Mouse (Mus musculus) frontal cortex, postnatal 25 days (tissue): ENCODE measurements around the gene Apoc1.

Source experiments
- DNase-seq, 2 experiments: peaks; one replicate each; pipeline ENCODE4 v3.0.0; 2022; ENCODE audit warnings: low spot score in 2 of 2

Gene Apoc1

DNA sequence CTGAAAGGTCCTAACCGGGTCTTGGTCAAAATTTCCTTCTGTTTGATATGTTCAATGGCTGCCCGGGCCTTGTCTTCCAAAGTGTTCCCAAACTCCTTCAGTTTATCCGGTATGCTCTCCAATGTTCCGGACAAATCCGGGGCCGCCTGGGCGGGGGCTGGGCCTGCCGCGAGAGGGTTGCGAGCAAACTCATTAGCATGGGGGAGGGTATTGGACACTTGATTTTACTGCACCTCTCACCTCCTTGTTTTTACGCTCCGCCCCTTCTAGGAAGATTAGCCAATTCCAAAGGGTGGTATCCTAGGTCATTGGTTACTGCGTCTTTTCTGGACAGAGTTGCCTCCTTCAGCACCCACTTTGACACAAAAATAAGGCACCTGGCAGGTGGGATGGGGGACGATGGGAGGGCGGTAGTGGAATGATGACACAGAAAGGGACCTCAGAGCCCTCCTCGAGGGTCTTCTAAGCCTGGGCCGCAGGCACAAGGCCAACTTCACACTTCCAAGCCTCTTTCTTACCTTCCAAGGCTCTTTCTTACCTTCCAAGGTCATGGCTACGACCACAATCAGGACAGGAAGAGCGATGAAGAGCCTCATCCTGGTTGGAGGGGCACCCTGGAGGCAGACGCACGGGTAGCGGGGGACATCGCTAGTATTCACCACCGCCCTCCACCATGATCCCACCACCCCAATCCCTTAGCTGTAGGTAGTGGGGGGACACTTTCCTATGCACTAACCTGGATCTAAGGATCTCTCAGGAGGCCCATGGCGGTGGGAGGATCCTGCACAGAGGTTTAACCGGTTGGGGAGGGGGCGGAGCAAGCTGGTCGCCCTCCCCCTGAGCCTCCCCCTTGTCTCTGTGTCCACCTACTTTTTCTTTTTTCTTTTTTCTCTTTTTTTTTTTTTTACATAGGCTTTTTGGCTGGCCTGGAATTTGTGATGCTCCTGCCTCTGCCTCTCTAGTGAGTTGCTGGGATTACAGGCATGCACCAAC is at the start of gene Apoc1:
Gene Apoc1, minus strand, starts transcription at position 788 of the 993 bp plus-strand sequence.
- DNase-seq = no peak

DNA sequence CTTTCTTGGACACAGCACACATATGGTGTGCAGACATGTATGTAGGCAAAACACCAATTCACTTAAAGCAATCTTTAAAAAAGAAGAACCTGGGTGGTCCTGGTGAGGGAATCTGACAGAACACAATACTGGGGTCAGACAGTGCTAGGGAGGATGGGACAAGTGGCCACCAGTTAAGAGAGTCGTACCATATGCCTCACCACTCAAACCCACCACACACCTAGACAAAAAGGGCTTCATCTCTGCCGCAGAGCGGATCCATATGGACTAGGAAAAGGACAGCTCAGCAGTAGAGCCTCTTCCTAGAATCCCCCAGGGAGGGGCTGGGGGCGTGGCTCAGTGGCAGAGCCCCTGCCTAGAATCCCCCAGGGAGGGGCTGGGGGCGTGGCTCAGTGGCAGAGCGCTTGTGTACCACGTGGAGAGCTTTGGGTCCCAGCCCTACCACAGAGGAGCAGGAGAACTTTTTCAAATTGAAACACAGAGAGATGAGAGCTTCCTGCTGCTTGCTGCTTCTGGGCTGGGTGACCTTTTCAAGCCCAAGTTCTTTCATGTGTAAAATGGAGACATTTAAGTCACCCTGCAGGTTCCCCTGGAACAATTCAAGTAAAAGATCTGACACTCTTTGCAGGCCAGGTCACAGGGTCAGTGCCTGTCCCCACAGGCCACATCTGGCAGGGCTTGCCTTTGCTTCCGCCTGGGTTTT is 49.0 kb upstream of the Apoc1 start:
- no peak for DNase-seq

DNA sequence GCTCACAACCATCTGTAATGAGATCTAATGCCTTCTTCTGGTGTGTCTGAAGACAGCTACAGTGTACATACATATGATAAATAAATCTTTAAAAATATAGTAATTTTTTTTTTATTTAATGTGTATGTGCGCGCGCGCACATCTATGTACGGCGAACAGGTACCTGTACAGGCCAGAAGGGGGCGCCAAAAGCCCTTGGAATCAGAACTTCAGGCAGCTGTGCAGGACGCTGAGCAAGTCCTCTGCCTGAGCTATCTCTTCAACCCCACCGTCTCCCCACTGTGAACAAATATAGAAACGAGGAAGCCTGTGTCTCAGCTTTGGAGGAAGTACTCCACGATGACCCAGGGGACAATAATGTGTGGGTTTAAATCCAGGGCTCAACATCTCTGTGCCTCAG is 47.8 kb upstream of the Apoc1 start:
- DNase-seq = no peak

DNA sequence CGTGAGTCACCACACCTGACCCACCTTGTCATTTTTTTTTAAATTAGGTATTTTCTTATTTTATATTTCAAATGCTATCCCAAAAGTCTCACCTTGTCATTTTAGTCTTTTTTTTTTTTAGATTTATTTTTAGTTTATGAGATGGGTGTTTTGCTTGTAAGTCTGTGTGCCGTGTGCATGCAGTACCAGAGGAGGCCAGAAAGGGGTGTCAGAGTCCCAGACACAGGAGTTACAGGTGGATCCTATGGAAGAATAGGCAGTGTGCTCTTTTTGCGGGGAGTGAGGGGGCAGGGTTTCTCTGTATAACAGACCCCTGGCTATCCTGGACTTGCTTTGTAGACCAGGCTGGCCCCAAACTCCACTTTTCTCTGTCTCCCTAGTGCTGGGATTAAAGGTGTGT is 46.3 kb upstream of the Apoc1 start:
- DNase-seq = no peak

DNA sequence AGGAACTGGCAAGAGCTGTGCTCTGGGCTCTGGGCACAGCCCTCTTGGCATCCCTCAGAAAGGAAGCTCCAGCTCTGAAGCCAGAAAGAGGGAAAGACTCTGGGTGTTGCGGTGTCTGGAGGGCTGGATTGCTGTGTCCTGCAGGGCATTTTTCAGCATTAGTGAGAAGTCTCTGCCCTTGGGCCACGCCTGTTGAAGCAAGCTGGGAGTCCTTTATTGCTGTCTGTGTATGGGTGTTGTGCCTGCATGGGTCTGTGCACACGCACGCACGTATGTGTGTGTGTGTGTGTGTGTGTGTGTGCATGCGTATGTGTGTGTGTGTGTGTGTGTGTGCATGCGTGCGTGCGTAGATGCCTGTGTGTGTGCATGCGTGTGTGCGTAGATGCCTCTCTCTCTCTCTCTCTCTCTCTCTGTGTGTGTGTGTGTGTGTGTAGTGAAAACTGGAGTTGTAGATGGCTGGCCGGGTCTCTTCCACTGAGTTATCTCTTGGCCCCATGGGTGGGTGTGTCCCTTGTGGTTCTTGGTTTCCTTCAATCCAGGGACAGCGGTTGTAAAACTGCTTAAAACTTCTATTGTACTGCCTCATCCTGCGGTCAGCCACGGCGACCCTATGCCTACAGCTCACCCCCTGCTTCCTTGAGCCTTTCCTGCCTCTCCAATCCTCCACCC is 44.1 kb upstream of the Apoc1 start:
- no peak for DNase-seq

DNA sequence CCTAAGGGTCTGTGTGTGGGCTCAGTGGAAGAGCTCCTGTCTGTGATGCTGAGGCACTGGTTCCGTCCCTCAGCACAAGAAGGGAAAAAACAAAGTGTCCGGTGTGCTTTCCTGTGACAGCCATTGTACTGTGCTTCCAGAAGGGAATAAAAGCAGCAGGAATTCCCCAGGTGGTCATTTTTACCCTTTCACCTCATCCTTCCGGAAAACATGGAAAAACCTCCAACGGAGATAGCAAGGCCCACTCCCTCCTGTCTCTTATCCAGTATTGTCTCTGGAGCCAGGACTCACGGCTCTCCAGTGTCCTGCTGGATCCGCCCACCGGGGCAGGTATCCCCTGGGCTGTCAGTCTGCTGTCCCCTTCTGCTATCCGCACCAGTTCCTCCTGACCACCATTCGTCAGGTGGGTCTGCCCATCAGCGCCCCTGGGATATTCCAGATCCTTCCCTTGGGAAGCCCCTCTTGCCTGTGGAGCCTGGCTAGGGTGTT is 41.8 kb upstream of the Apoc1 start:
- no peak for DNase-seq

DNA sequence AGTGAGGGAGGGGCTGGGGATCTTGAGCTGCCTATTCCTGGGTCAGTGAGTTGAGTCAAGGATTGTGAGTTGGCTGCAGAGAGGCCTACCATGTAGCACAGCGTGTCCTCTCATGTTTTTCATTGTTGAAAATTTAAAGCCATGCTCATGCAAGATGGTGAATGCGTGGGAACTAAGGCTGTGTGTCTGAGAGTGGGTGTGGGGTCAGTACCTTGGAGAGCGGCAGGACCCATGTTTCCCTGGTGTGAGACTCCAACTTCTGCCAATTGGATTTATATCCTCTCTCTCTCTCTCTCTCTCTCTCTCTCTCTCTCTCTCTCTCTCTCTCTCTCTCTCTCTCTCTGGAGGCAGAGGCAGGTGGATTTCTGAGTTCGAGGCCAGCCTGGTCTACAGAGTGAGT is 34.1 kb upstream of the Apoc1 start:
- no peak for DNase-seq

DNA sequence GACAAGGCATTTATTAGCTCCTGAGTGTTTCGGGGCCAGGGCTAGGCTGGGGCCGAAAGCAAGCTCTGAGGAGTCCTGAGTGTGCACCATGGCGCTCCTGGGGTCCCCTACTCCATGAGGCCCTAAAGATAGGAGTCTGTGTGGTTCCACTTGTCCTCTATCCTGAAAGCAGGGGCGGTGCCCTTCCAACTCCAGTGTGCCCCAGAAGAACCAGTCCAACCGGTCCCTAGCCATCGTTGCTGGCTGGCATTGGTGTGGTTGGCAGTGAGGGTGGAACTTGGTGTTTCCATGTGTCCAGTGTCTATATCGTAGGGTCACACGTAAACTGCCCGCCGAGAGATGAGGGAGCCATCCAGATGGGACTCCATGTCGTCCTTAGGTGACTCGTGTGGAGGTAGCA is 31.7 kb upstream of the Apoc1 start:
- no peak for DNase-seq

DNA sequence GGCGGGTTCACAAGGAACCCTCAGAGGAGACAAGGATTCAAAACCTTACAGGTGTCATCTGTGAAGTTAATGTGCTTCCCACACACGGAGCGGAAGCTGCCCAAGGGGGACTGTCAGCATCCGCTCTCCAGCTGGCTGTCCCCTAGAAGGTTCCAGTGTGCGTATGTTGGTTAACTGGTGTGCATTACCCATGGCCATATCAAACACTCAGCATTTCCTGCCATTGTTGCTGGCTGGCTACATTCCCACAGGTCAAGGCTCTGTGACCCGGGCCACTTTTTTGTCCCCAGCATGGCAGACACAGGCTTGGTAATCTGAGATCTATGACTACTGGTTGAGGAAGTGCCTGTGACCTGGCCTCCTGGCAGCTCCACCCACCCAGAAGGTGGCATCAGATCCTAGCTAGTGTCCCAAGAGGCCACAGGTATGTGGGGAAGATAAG is 30.3 kb upstream of the Apoc1 start:
- no peak for DNase-seq

DNA sequence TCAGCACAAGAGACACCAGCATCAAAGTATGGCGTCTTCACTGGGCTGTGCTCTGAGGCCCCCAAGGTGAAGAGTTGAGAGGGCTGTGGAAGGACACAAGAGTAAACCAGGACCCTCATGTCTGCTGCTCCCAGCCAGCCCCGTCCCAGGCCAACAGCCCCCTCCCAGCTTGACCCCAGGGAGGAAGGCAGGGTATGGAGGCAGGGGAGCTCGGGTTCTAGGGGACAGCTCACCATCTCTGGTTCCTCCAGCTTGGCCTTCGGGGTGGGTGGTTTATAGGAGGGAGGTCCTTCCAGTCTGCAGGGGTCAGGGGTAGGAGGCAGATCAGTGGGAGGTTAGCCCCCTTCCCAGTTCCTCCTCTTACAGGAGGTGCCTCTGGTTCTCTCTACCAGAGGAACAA is 26.7 kb upstream of the Apoc1 start:
- DNase-seq = no peak

DNA sequence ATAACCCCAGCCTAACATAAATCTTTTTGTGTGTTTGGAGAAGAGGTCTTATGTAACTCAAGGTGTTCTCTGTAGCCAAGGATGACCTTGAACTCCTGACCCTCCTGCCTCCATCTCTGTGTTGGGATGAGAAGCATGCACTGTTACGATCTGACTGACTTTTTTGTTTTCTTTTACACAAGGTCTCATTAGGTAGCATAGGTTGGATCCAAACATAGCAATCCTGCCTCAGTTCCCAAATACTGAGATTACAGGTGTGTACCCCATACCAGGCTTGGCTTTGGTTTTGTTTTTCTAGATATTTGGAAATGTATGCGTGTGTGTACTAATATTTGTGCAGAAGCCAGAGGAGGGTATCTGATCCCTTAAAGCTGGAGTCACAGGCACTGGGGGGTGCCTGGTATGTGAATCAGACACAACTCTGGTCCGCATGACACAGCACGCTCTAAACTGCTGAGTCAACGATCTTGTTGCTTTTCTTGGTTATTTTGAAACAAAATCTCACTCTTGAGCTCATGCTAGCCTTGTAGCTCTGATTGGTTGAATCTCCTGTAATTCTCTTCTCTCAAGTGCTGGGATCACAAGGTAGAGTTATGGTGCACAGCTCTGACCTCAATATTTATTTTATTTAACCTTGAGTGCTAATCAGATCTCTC is 26.0 kb upstream of the Apoc1 start:
- DNase-seq = no peak

DNA sequence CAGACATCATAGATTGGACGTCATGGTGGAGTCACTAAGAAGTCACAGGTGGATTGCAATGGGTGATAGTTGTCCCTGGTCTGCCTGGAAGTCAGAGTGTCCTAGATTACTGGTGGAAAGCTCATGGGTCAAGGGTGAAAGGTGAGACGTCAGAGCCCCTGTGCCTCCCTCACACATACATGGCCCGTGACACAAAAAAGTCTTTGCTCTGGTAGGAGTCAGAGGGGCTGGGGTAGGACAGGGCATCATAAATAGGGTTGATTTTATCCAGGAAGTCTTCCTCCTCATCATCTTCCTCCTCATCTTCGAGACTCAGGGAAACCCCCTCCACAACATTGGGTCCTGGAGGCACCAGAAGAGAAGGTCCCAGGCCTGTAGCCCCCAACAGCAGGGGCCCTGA is 24.9 kb upstream of the Apoc1 start:
- no peak for DNase-seq

DNA sequence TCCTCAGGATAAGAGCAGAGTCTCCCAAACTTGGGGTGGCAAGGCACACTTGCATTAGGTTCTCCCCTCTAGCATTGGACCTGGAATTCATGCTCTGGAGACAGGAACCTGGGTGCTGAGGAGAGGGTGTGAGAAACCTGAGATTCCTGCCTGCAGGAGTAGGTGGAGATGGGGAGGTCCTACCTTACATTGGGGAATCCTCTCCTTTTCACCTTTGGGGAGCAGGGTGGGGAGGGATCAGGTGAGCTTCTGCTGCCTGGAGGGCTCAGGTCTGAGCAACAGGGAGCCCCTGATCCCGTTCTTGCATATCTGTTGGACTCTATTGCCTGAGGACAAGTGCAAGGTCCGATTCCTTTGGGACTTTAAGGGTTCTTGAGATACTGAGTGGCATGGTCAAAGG is 24.4 kb upstream of the Apoc1 start:
- no peak for DNase-seq

DNA sequence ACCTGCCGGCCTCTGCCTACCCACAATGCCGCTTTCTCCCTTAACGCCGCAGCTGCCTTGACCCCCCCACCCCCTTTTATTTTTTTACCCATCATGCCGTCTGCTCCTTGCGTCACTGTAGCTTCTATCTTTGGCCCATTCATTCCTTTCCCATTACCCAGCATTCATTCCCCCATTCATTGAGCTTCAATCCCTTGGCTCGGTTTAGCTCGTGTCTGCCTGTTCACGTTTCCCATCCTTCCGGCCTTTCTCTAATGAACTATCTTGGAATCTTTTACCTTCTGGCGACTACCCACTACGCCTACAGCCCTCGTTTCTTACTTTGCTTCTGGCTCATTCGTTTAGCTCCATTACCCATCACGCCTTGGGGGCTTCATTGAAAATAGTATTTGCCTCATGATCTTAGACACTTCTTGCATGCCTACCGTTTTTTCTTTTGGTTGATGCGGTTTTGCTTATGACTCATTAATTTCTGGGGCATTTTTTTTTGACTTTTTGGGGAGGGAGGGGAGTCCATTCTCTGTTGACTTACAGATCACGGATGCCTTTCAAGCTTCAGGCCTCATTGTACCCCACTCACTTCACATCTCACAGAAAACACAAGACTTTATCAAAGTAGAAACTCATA is 23.7 kb upstream of the Apoc1 start:
- no peak for DNase-seq

DNA sequence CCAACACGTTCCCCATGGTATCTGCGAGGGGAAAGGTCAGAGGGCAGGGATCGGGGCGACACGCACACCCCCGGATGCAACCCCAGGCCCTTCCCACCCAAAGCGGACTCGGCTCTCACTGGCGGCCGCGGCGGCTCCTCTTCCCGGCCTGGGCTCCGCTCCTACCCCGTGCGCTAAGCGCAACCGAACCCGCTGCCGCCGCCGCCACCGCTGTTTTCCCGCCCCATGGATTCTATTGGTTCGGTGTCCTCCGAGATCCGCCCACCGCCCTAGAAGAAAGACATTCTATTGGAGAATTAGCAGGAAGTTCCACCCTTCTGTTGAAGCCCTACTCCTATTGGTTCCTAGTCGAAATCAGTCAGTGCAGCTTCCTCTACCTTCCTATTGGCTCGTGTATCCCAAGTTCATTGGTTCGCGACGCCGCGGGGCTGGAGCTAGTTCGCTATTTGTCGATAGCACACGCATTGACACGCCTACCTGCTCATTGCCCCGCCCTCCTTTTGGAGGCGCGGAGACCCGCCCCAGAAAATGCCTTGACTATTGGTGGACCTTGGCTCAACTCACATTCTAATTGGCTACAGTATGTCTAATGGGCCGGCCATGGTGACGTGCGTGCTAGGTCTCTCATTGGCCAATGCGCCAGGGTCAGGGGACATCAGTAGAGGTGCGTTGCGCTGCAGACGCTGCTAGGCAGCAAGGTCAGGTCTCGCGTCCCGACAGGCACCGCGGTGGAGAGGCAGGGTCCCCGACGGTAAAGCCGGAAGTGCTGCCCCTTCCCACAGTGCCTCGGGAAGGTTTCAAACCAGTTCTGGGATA is 23.0 kb upstream of the Apoc1 start, which contains the start of gene Tomm40:
Gene Tomm40, minus strand, starts transcription at position 200 of the 816 bp plus-strand sequence.
- DNase-seq = peak; percentile 96 to 99

DNA sequence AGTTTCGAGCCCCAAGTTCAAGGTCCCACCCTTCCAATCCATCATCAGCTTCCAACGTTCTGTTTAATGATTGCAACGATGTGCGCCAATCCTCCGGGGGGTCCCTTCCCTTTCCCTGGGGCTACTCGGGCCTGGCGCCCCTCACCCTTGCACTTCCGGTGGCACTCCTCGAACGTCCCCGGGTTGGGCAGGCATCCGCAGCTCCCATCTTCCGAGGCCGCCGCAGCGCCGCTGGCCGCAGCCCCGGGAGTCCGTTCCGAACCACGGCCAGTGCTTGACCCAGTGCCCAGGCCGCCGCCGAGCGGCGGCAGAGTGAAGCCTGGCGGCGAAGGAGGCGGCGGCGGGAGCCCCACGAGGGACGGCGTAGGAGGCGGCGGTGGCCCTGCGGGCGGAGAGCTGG is 22.4 kb upstream of the Apoc1 start:
- DNase-seq = peak in 1 of 2 experiments; percentile 35

DNA sequence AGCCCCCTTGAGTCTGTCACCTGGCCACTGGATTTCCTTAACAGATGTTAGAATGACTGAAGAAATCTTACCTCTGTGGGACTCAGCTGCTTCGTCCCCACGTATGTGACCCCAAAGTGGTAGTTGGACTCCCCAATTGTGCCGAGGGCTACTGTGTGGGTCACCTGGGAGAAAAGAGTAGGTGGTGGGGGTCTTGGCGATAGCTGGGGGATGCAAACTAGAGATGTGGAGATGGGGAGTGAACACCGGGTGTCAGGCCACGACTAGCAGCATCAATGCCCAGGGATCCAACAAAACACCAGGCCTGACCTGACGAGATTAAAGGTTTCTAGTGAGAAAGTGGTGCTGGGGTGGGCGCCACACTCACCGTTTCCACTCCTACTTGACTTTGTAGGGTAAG is 21.1 kb upstream of the Apoc1 start:
- no peak for DNase-seq

DNA sequence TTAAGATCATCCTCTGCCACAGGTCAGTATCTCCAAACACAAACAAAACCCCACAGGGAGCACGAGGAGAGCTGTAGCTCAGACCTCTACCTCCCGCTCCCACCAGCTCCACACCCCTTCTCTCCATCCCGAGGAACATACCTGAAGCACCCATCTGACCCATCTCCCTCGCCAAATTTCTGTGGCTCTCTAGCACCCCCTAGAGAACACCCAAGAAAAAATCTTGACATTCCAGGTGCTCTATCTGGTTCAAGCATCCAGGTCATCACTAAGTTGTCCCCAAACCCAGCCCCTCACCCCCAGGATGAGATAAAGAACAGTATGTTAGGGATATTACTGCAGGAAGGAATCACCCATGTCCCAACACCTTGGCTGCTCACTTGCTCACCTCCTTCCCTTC is 20.7 kb upstream of the Apoc1 start:
- no peak for DNase-seq

DNA sequence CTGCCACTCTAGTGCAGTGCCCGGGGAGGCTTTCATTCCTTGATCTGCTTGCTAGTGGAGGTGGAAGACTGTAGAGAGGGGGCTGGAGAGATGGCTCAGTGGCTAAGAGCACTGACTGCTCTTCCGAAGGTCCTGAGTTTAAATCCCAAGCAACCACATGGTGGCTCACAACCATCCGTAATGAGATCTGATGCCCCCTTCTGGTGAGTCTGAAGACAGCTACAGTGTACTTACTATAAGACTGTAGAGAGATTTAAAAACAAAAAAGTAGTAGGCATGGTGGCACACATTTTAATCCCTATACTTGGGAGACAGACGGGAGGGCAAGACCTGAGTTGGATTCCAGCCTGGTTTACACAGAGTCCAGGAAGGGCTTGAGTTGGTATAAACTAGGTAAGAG is 20.0 kb upstream of the Apoc1 start:
- no peak for DNase-seq

DNA sequence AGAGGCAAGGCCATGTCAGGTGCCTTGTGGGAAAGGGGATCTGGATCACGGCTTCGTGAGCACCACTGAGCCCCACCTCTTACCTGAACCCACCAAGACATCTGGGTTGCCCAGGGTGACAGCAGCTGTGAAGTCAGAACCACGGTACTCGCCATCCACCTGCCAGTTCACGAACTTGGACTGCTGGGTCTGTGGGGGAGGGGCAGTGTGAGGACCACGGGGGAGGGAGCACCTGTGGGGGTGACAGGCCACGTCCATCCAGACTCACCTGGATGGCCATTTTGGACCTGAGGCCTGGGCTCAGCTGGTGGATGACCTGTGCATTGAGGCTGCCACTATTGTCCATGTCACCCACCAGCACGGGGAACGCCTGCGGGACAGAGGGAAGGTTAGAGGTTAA is 18.2 kb upstream of the Apoc1 start:
- DNase-seq = no peak
